ENCODE assay signal across 9 mouse cellular contexts in genomic region chr17:56558448-56558847, GRCm38 (mm10). TPM values are rescaled to one million over a fixed set of nuclear protein-coding genes. Genes with fewer than 3 reads are reported as not detected.
DNase-seq lines count a peak whose midpoint lies in the region; ATAC-seq and TF ChIP-seq lines count a peak whose summit lies in the region.
"Had no signal": no experiment of that assay in that cellular context is flagged by ENCODE, and none has a peak within 500 bp of the region (broad histone marks: within the 10 kb centered on the region; RNA-seq: fewer than 3 reads in every experiment).

No protein-coding gene starts in this region.

- TF ChIP-seq RAD21 in CH12.LX (IDR thresholded peaks at IDR 0.05; ENCODE audit: low read depth, low read length), result peak; percentile 57

- H3K79me2 ChIP-seq in CH12.LX (replicated peaks; ENCODE audit: control insufficient read depth, extremely low read depth, insufficient read depth, poor library complexity, severe bottlenecking), result no peaks in the 10 kb centered on the region

- H3K4me2 ChIP-seq in CH12.LX (ENCODE audit: insufficient read depth, low read depth, poor library complexity, severe bottlenecking), result no peak overlapping the region
- no peak overlapping the region for H3K4me2 ChIP-seq in embryonic facial prominence, embryonic 11.5 days (ENCODE audit: low read depth, low read length)
- no peak overlapping the region for H3K4me2 ChIP-seq in heart, embryonic 14.5 days (ENCODE audit: low read length)
- H3K4me2 ChIP-seq in neural tube, embryonic 15.5 days, result no peak overlapping the region

- H3K27ac ChIP-seq in CH12.LX (ENCODE audit: insufficient read depth, low read depth), result no peak overlapping the region
- no peak overlapping the region for H3K27ac ChIP-seq in embryonic facial prominence, embryonic 11.5 days (replicated peaks; ENCODE audit: low read depth, low read length)
- no peak overlapping the region for H3K27ac ChIP-seq in heart, embryonic 14.5 days (replicated peaks in 1 of 2; ENCODE audit: control insufficient read depth in 1 of 2, insufficient read depth in 1 of 2, low read depth in 2 of 2, low read length in 2 of 2)
- no peak overlapping the region for H3K27ac ChIP-seq in neural tube, embryonic 15.5 days (replicated peaks)

- H3K27me3 ChIP-seq in CH12.LX (replicated peaks), result no peaks in the 10 kb centered on the region
- no peaks in the 10 kb centered on the region for H3K27me3 ChIP-seq in embryonic facial prominence, embryonic 11.5 days (ENCODE audit: control insufficient read depth, insufficient read depth, low read length)
- H3K27me3 ChIP-seq in heart, embryonic 14.5 days (ENCODE audit: control insufficient read depth, insufficient read depth, low read length), result no peaks in the 10 kb centered on the region
- H3K27me3 ChIP-seq in neural tube, embryonic 15.5 days (replicated peaks), result no peaks in the 10 kb centered on the region

- in situ Hi-C loops in CH12.LX (cut with MboI; ENCODE audit: low pct_ligation_motif_present, low pct_unique_long_range_greater_than_20kb, low sequenced_read_pairs), result no loop called here

- no peak overlapping the region for H3K9ac ChIP-seq in CH12.LX (ENCODE audit: insufficient read depth, low read depth)
- no peak overlapping the region for H3K9ac ChIP-seq in embryonic facial prominence, embryonic 11.5 days (replicated peaks; ENCODE audit: low read length)
- H3K9ac ChIP-seq in heart, embryonic 14.5 days (ENCODE audit: low read length), result no peak overlapping the region
- H3K9ac ChIP-seq in neural tube, embryonic 15.5 days (replicated peaks), result no peak overlapping the region

- dilution Hi-C loops in CH12.LX (cut with MboI; ENCODE audit: extremely low pct_ligation_motif_present, extremely low pct_unique_long_range_greater_than_20kb, low sequenced_read_pairs), result no loop called here

- ATAC-seq in embryonic facial prominence, embryonic 11.5 days (replicated peaks; ENCODE audit: insufficient number of reproducible peaks, low FRiP score, low TSS enrichment, low read depth), result 0 out of 2 replicates have a peak, but pooled peaks have one; percentile 40
- peak; percentile 64 for ATAC-seq in heart, embryonic 14.5 days (ENCODE audit: insufficient number of reproducible peaks, insufficient read depth, low FRiP score, low read depth)
- peak; percentile 54 for ATAC-seq in neural tube, embryonic 15.5 days (ENCODE audit: low FRiP score)

- TF ChIP-seq POLR2A in CH12.LX (IDR thresholded peaks at IDR 0.05; ENCODE audit: low read depth, low read length), result no peak; the same call in 1 of the 2 replicates

- WGBS in embryonic facial prominence, embryonic 11.5 days, result 28% methylated on average over 3 of the region's 3 CpGs
- WGBS in heart, embryonic 14.5 days, result 17% methylated on average over 3 of the region's 3 CpGs
- WGBS in neural tube, embryonic 15.5 days, result 12% methylated on average over 3 of the region's 3 CpGs

- TF ChIP-seq EP300 in CH12.LX (IDR thresholded peaks at IDR 0.05; ENCODE audit: low read length), result no peak

- peak; percentile 78 to 85 for TF ChIP-seq CTCF in CH12.LX (conservative IDR thresholded peaks at IDR 0.05 in 1 of 2, IDR thresholded peaks at IDR 0.05 in 1 of 2; ENCODE audit: low read depth in 2 of 2, low read length in 2 of 2)

- no peak overlapping the region for H3K4me3 ChIP-seq in CH12.LX (replicated peaks in 1 of 3; ENCODE audit: low read depth in 2 of 3, low read length in 2 of 3, poor library complexity in 1 of 3)
- H3K4me3 ChIP-seq in embryonic facial prominence, embryonic 11.5 days (ENCODE audit: low read depth, low read length), result no peak overlapping the region
- H3K4me3 ChIP-seq in heart, embryonic 14.5 days (ENCODE audit: control insufficient read depth in 1 of 2, insufficient read depth in 1 of 2, low read depth in 1 of 2, low read length in 2 of 2), result no peak overlapping the region
- no peak overlapping the region for H3K4me3 ChIP-seq in neural tube, embryonic 15.5 days (replicated peaks)

- H3K36me3 ChIP-seq in CH12.LX (replicated peaks in 1 of 2; ENCODE audit: control insufficient read depth in 1 of 2, insufficient read depth in 1 of 2, low read length in 1 of 2), result peaks cover 26 to 59% of the 10 kb centered on the region in 2 experiments
- H3K36me3 ChIP-seq in embryonic facial prominence, embryonic 11.5 days (replicated peaks; ENCODE audit: control insufficient read depth, insufficient read depth, low read depth, low read length), result peaks cover 12% of the 10 kb centered on the region
- H3K36me3 ChIP-seq in heart, embryonic 14.5 days (ENCODE audit: control insufficient read depth, insufficient read depth, low read length), result peaks cover 30% of the 10 kb centered on the region
- peaks cover 30% of the 10 kb centered on the region for H3K36me3 ChIP-seq in neural tube, embryonic 15.5 days

- no peaks in the 10 kb centered on the region for H3K4me1 ChIP-seq in CH12.LX (ENCODE audit: control insufficient read depth in 1 of 2, insufficient read depth in 2 of 2)
- no peaks in the 10 kb centered on the region for H3K4me1 ChIP-seq in embryonic facial prominence, embryonic 11.5 days (ENCODE audit: control insufficient read depth, insufficient read depth, low read length)
- no peaks in the 10 kb centered on the region for H3K4me1 ChIP-seq in heart, embryonic 14.5 days (ENCODE audit: control insufficient read depth in 2 of 2, insufficient read depth in 2 of 2, low read length in 2 of 2)
- no peaks in the 10 kb centered on the region for H3K4me1 ChIP-seq in neural tube, embryonic 15.5 days

- no peaks in the 10 kb centered on the region for H3K9me3 ChIP-seq in CH12.LX (replicated peaks; ENCODE audit: low read length)
- H3K9me3 ChIP-seq in embryonic facial prominence, embryonic 11.5 days (replicated peaks; ENCODE audit: control insufficient read depth, low read length), result no peaks in the 10 kb centered on the region
- H3K9me3 ChIP-seq in heart, embryonic 14.5 days (ENCODE audit: control insufficient read depth, low read length), result no peaks in the 10 kb centered on the region
- H3K9me3 ChIP-seq in neural tube, embryonic 15.5 days (replicated peaks), result no peaks in the 10 kb centered on the region

- DNase-seq in CH12.LX (ENCODE audit: extremely low read depth), result peak; percentile 69
- peak; percentile 71 to 82 for DNase-seq in adrenal gland, postnatal 36 days
- peak; percentile 80 for DNase-seq in embryonic facial prominence, embryonic 11.5 days (ENCODE audit: low spot score)
- peak; percentile 79 for DNase-seq in kidney, postnatal 10 days
- DNase-seq in lung, adult 18-20 months, result peak; percentile 30 to 48
- DNase-seq in thymus, postnatal 10 days (ENCODE audit: low spot score in 2 of 2), result peak; percentile 38 to 73

TF ChIP-seq in CH12.LX, 34 proteins besides CTCF, POLR2A, EP300 and RAD21 (continues in another document):
- TF ChIP-seq E2F4 (IDR thresholded peaks at IDR 0.05; ENCODE audit: insufficient replicate concordance, low read depth, low read length), result no peak
- no peak for TF ChIP-seq MXI1 (IDR thresholded peaks at IDR 0.05; ENCODE audit: low read depth, low read length)
- no peak for TF ChIP-seq NRF1 (IDR thresholded peaks at IDR 0.05; ENCODE audit: low read depth, low read length)
- TF ChIP-seq MAFK (IDR thresholded peaks at IDR 0.05; ENCODE audit: insufficient replicate concordance, low read length), result no peak
- no peak for TF ChIP-seq USF1 (IDR thresholded peaks at IDR 0.05; ENCODE audit: low read depth, low read length)
- TF ChIP-seq SMC3 (IDR thresholded peaks at IDR 0.05; ENCODE audit: low read depth, low read length), result peak; percentile 69

RNA-seq across cellular contexts. Expression of gene Gm20219, which starts 4.3 kb away (rescaled TPM):
- total RNA-seq in CH12.LX (2012; rRNA removed) (0.42 TPM in 2 replicates), CH12.LX (2014; rRNA removed) (not detected in 2 replicates)
- 1.4 and 1.6 TPM in 2 replicates for polyA plus RNA-seq in CH12.LX (2012; ENCODE audit: insufficient read length, low read depth)
- 1 to 10 TPM in 1 of 2 experiments, under 1 TPM in 1; 0.95 to 1.6 TPM for total RNA-seq in adrenal gland, postnatal 36 days (2021)
- polyA plus RNA-seq in embryonic facial prominence, embryonic 11.5 days (2014; fragmentation: Nextera tagmentation; extraction: Ambion mirVana), result 0.70 and 0.77 TPM in 2 replicates
- 0.16 and 0.58 TPM in 2 replicates for polyA plus RNA-seq in heart, embryonic 14.5 days (2014; fragmentation: Nextera tagmentation; extraction: Ambion mirVana)
- polyA plus RNA-seq in neural tube, embryonic 15.5 days (2015; fragmentation: Nextera tagmentation; extraction: Ambion mirVana), result 0.95 and 1.4 TPM in 2 replicates

RNA-seq across cellular contexts. Expression of gene Safb2, which starts 25.9 kb away (rescaled TPM):
- total RNA-seq in CH12.LX (2012; rRNA removed), result 74.0 and 85.7 TPM in 2 replicates
- 13.8 and 16.3 TPM in 2 replicates for total RNA-seq in CH12.LX (2014; rRNA removed)
- polyA plus RNA-seq in CH12.LX (2012; ENCODE audit: insufficient read length, low read depth), result 170 and 244 TPM in 2 replicates
- 100 to 1,000 TPM; 103 to 126 TPM for total RNA-seq in adrenal gland, postnatal 36 days (2021)
- 37.2 and 45.3 TPM in 2 replicates for polyA plus RNA-seq in embryonic facial prominence, embryonic 11.5 days (2014; fragmentation: Nextera tagmentation; extraction: Ambion mirVana)
- 36.5 and 43.5 TPM in 2 replicates for polyA plus RNA-seq in heart, embryonic 14.5 days (2014; fragmentation: Nextera tagmentation; extraction: Ambion mirVana)
- 73.4 and 76.5 TPM in 2 replicates for polyA plus RNA-seq in neural tube, embryonic 15.5 days (2015; fragmentation: Nextera tagmentation; extraction: Ambion mirVana)

RNA-seq across cellular contexts. Expression of gene Safb, which starts 26.2 kb away (rescaled TPM):
- total RNA-seq in CH12.LX (2012; rRNA removed) (75.9 and 88.5 TPM in 2 replicates), CH12.LX (2014; rRNA removed) (19.7 and 25.4 TPM in 2 replicates)
- 135 and 142 TPM in 2 replicates for polyA plus RNA-seq in CH12.LX (2012; ENCODE audit: insufficient read length, low read depth)
- total RNA-seq in adrenal gland, postnatal 36 days (2021), result 100 to 1,000 TPM; 103 to 122 TPM
- 94.1 and 109 TPM in 2 replicates for polyA plus RNA-seq in embryonic facial prominence, embryonic 11.5 days (2014; fragmentation: Nextera tagmentation; extraction: Ambion mirVana)
- polyA plus RNA-seq in heart, embryonic 14.5 days (2014; fragmentation: Nextera tagmentation; extraction: Ambion mirVana), result 52.9 and 58.9 TPM in 2 replicates
- 95.9 and 103 TPM in 2 replicates for polyA plus RNA-seq in neural tube, embryonic 15.5 days (2015; fragmentation: Nextera tagmentation; extraction: Ambion mirVana)

RNA-seq across cellular contexts. Expression of gene Znrf4, which starts 46.2 kb away (rescaled TPM):
- not detected in 2 replicates for total RNA-seq in CH12.LX (2012; rRNA removed)
- total RNA-seq in CH12.LX (2014; rRNA removed), result not detected in 2 replicates
- not detected in 2 replicates for polyA plus RNA-seq in CH12.LX (2012; ENCODE audit: insufficient read length, low read depth)
- not detected for total RNA-seq in adrenal gland, postnatal 36 days (2021)
- polyA plus RNA-seq in embryonic facial prominence, embryonic 11.5 days (2014; fragmentation: Nextera tagmentation; extraction: Ambion mirVana), result not detected in 2 replicates
- not detected in 2 replicates for polyA plus RNA-seq in heart, embryonic 14.5 days (2014; fragmentation: Nextera tagmentation; extraction: Ambion mirVana)
- not detected in 2 replicates for polyA plus RNA-seq in neural tube, embryonic 15.5 days (2015; fragmentation: Nextera tagmentation; extraction: Ambion mirVana)
- total RNA-seq: gastrocnemius, postnatal 4 days had no signal

RNA-seq across cellular contexts. Expression of gene 2410015M20Rik, which starts 51.1 kb away (rescaled TPM):
- total RNA-seq in CH12.LX (2012; rRNA removed) (249 and 272 TPM in 2 replicates), CH12.LX (2014; rRNA removed) (154 TPM in 2 replicates)
- polyA plus RNA-seq in CH12.LX (2012; ENCODE audit: insufficient read length, low read depth), result 178 and 202 TPM in 2 replicates
- total RNA-seq in adrenal gland, postnatal 36 days (2021), result 100 to 1,000 TPM; 293 to 327 TPM
- 209 and 219 TPM in 2 replicates for polyA plus RNA-seq in embryonic facial prominence, embryonic 11.5 days (2014; fragmentation: Nextera tagmentation; extraction: Ambion mirVana)
- 390 and 398 TPM in 2 replicates for polyA plus RNA-seq in heart, embryonic 14.5 days (2014; fragmentation: Nextera tagmentation; extraction: Ambion mirVana)
- polyA plus RNA-seq in neural tube, embryonic 15.5 days (2015; fragmentation: Nextera tagmentation; extraction: Ambion mirVana), result 205 and 212 TPM in 2 replicates
